Comparison of ENCODE assay signal across 11 mouse cellular contexts in the genomic region with DNA sequence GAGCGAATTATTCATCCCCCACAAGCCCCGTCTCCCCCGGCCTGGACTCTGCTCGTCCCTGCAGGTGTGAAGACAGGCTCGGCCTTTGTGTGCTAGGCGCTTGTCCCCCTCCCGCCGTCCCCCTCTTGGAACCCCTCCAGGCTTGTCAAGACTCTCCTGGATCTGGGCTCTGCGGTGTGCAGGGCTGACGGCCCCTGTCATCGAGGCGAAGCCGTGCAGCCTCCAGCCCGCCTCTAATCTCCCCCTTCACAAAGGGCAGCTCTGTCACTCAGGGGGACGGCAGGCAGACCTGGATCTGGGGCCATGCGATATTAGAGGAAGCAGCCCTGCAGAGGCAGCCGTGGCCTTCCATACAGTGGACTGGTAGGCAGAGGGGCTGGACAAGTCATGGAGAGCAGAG. TPM values are rescaled to one million over a fixed set of nuclear protein-coding genes. Genes with fewer than 3 reads are reported as not detected.
DNase-seq lines count a peak whose midpoint lies in the region; ATAC-seq and TF ChIP-seq lines count a peak whose summit lies in the region.
"Had no signal": no experiment of that assay in that cellular context is flagged by ENCODE, and none has a peak within 500 bp of the region (broad histone marks: within the 10 kb centered on the region; RNA-seq: fewer than 3 reads in every experiment).

No protein-coding gene starts in this region.

- H3K4me3 ChIP-seq in kidney, embryonic 14.5 days (ENCODE audit: low read length): no peak overlapping the region
- H3K4me3 ChIP-seq in kidney, adult 2 months (ENCODE audit: insufficient read depth, low read depth, low read length): no peak overlapping the region
- H3K4me3 ChIP-seq in embryonic facial prominence, embryonic 11.5 days (ENCODE audit: low read depth, low read length): no peak overlapping the region
- H3K4me3 ChIP-seq in hindbrain, embryonic 12.5 days: 0 out of 2 replicates have a peak overlapping the region, but pooled peaks have one; percentile 6
- H3K4me3 ChIP-seq in midbrain, embryonic 16.5 days (ENCODE audit: low read depth, low read length): no peak overlapping the region

- no peak for DNase-seq in kidney, adult 2 months
- peak; percentile 41 for DNase-seq in embryonic facial prominence, embryonic 11.5 days (ENCODE audit: low spot score)
- DNase-seq in gastrocnemius, adult 18-20 months (ENCODE audit: low spot score): no peak
- DNase-seq in gastrocnemius, postnatal 10 days: no peak
- no peak for DNase-seq in ovary, postnatal 36 days (ENCODE audit: low spot score)
- DNase-seq: gastrocnemius, postnatal 36 days; lung, postnatal 10 days; thymus, postnatal 25 days had no signal

- H3K27ac ChIP-seq in kidney, embryonic 14.5 days (ENCODE audit: low read depth, low read length): no peak overlapping the region
- no peak overlapping the region for H3K27ac ChIP-seq in kidney, adult 2 months (ENCODE audit: insufficient read depth, low read depth, low read length)
- H3K27ac ChIP-seq in embryonic facial prominence, embryonic 11.5 days (replicated peaks; ENCODE audit: low read depth, low read length): no peak overlapping the region
- peak overlapping the region; percentile 40; the same call in 1 of the 2 replicates for H3K27ac ChIP-seq in hindbrain, embryonic 12.5 days
- H3K27ac ChIP-seq in midbrain, embryonic 16.5 days (ENCODE audit: low read length): peak overlapping the region; percentile 17

- WGBS in kidney, embryonic 14.5 days: 8% methylated on average over 17 of the region's 17 CpGs
- 25% methylated on average over 17 of the region's 17 CpGs for WGBS in kidney, adult 2 months
- 5% methylated on average over 17 of the region's 17 CpGs for WGBS in embryonic facial prominence, embryonic 11.5 days
- 1% methylated on average over 17 of the region's 17 CpGs for WGBS in hindbrain, embryonic 12.5 days
- under 1% methylated on average over 17 of the region's 17 CpGs for WGBS in midbrain, embryonic 16.5 days

- H3K9ac ChIP-seq in kidney, embryonic 14.5 days (ENCODE audit: low read depth, low read length): no peak overlapping the region
- H3K9ac ChIP-seq in embryonic facial prominence, embryonic 11.5 days (replicated peaks; ENCODE audit: low read length): peak overlapping the region; percentile 34; the same call in 1 of the 2 replicates
- H3K9ac ChIP-seq in hindbrain, embryonic 12.5 days: peak overlapping the region; percentile 39; the same call in 1 of the 2 replicates
- H3K9ac ChIP-seq in midbrain, embryonic 16.5 days (ENCODE audit: low read depth, low read length): peak overlapping the region; percentile 1; the same call in 1 of the 2 replicates

- H3K27me3 ChIP-seq in kidney, embryonic 14.5 days (ENCODE audit: control insufficient read depth, insufficient read depth, low read length): no peaks in the 10 kb centered on the region
- no peaks in the 10 kb centered on the region for H3K27me3 ChIP-seq in kidney, adult 2 months (replicated peaks; ENCODE audit: control insufficient read depth, insufficient read depth, low read length)
- H3K27me3 ChIP-seq in embryonic facial prominence, embryonic 11.5 days (ENCODE audit: control insufficient read depth, insufficient read depth, low read length): no peaks in the 10 kb centered on the region
- peaks cover 8% of the 10 kb centered on the region; the same call in 1 of the 2 replicates for H3K27me3 ChIP-seq in hindbrain, embryonic 12.5 days
- no peaks in the 10 kb centered on the region for H3K27me3 ChIP-seq in midbrain, embryonic 16.5 days (ENCODE audit: control insufficient read depth, insufficient read depth, low read depth, low read length)

- no peaks in the 10 kb centered on the region for H3K36me3 ChIP-seq in kidney, embryonic 14.5 days (ENCODE audit: control insufficient read depth, insufficient read depth, low read length)
- no peaks in the 10 kb centered on the region for H3K36me3 ChIP-seq in kidney, adult 2 months (ENCODE audit: control insufficient read depth, insufficient read depth, low read length)
- no peaks in the 10 kb centered on the region for H3K36me3 ChIP-seq in embryonic facial prominence, embryonic 11.5 days (replicated peaks; ENCODE audit: control insufficient read depth, insufficient read depth, low read depth, low read length)
- no peaks in the 10 kb centered on the region for H3K36me3 ChIP-seq in hindbrain, embryonic 12.5 days
- H3K36me3 ChIP-seq in midbrain, embryonic 16.5 days (ENCODE audit: control insufficient read depth, insufficient read depth, low read length): no peaks in the 10 kb centered on the region

- H3K4me1 ChIP-seq in kidney, embryonic 14.5 days (ENCODE audit: control insufficient read depth, insufficient read depth, low read length): peaks cover 13% of the 10 kb centered on the region
- H3K4me1 ChIP-seq in kidney, adult 2 months (ENCODE audit: control insufficient read depth, insufficient read depth, low read length): no peaks in the 10 kb centered on the region
- no peaks in the 10 kb centered on the region for H3K4me1 ChIP-seq in embryonic facial prominence, embryonic 11.5 days (ENCODE audit: control insufficient read depth, insufficient read depth, low read length)
- peaks cover 27% of the 10 kb centered on the region for H3K4me1 ChIP-seq in hindbrain, embryonic 12.5 days
- peaks cover 13% of the 10 kb centered on the region; the same call in 1 of the 2 replicates for H3K4me1 ChIP-seq in midbrain, embryonic 16.5 days (ENCODE audit: control insufficient read depth, insufficient read depth, low read length)

- 0 out of 2 replicates have a peak, but pooled peaks have one; percentile 22 for ATAC-seq in kidney, embryonic 14.5 days (ENCODE audit: low FRiP score, low TSS enrichment)
- peak; percentile 54; the same call in 1 of the 2 replicates for ATAC-seq in embryonic facial prominence, embryonic 11.5 days (replicated peaks; ENCODE audit: insufficient number of reproducible peaks, low FRiP score, low TSS enrichment, low read depth)
- ATAC-seq in hindbrain, embryonic 12.5 days (ENCODE audit: low FRiP score): peak; percentile 80
- ATAC-seq in midbrain, embryonic 16.5 days: peak; percentile 87

- H3K9me3 ChIP-seq in kidney, embryonic 14.5 days (ENCODE audit: control insufficient read depth, low read length): no peaks in the 10 kb centered on the region
- no peaks in the 10 kb centered on the region for H3K9me3 ChIP-seq in embryonic facial prominence, embryonic 11.5 days (replicated peaks; ENCODE audit: control insufficient read depth, low read length)
- H3K9me3 ChIP-seq in hindbrain, embryonic 12.5 days (replicated peaks): no peaks in the 10 kb centered on the region
- no peaks in the 10 kb centered on the region for H3K9me3 ChIP-seq in midbrain, embryonic 16.5 days (replicated peaks; ENCODE audit: control insufficient read depth, low read length, poor library complexity, severe bottlenecking)

- 0 out of 2 replicates have a peak overlapping the region, but pooled peaks have one; percentile 2 for H3K4me2 ChIP-seq in kidney, embryonic 14.5 days (replicated peaks; ENCODE audit: low read depth, low read length)
- H3K4me2 ChIP-seq in embryonic facial prominence, embryonic 11.5 days (ENCODE audit: low read depth, low read length): peak overlapping the region; percentile 23; the same call in 1 of the 2 replicates
- peak overlapping the region; percentile 45 for H3K4me2 ChIP-seq in hindbrain, embryonic 12.5 days (replicated peaks)
- peak overlapping the region; percentile 43 for H3K4me2 ChIP-seq in midbrain, embryonic 16.5 days (ENCODE audit: low read length)

- no peak for TF ChIP-seq POLR2A in kidney, adult 2 months (IDR thresholded peaks at IDR 0.05; ENCODE audit: low read depth, low read length)

- TF ChIP-seq CTCF in kidney, adult 2 months (conservative IDR thresholded peaks at IDR 0.05; ENCODE audit: insufficient read depth, insufficient read length, low read depth, low read length): no peak

RNA-seq across cellular contexts. Expression of gene Rpn1, which starts 47.8 kb away (rescaled TPM):
- 294 and 402 TPM in 2 replicates for polyA plus RNA-seq in kidney, embryonic 14.5 days (2014; fragmentation: Nextera tagmentation; extraction: Ambion mirVana)
- polyA plus RNA-seq in kidney, adult 2 months (2012; rRNA removed): 161 and 188 TPM in 2 replicates
- 329 and 355 TPM in 2 replicates for polyA plus RNA-seq in embryonic facial prominence, embryonic 11.5 days (2014; fragmentation: Nextera tagmentation; extraction: Ambion mirVana)
- polyA plus RNA-seq in hindbrain, embryonic 12.5 days (2016; fragmentation: Nextera tagmentation; extraction: Ambion mirVana): 278 and 284 TPM in 2 replicates
- polyA plus RNA-seq in midbrain, embryonic 16.5 days (2015; fragmentation: Nextera tagmentation; extraction: Ambion mirVana): 321 and 328 TPM in 2 replicates
- total RNA-seq in gastrocnemius, adult 18-20 months (2021): 10 to 100 TPM; 79.2 to 85.8 TPM
- 10 to 100 TPM; 77.3 to 95.7 TPM for total RNA-seq in gastrocnemius, postnatal 10 days (2021)

Comparison
In these comparisons a context has a peak if more than half of its experiments do, and no peak if none do; other contexts are left out.
1. ATAC-seq: peak in every context shown above with its lines; median percentile 87 in midbrain, embryonic 16.5 days; 80 in hindbrain, embryonic 12.5 days; 54 in embryonic facial prominence, embryonic 11.5 days; 22 in kidney, embryonic 14.5 days.
2. H3K27ac ChIP-seq: peak in hindbrain, embryonic 12.5 days (single experiment) and midbrain, embryonic 16.5 days (single experiment); none in kidney, embryonic 14.5 days (single experiment), kidney, adult 2 months (single experiment) and embryonic facial prominence, embryonic 11.5 days (single experiment).
3. Peak in every context shown above with its lines, with median percentiles within 50 percentile points of each other: H3K4me2 ChIP-seq.